Mouse (Mus musculus) megakaryocyte, embryonic 14.5 days (primary cell): ENCODE measurements around the gene Mgat1.
A peak's percentile ranks its signal among the peaks of the same experiment; 100 is the strongest.

Source experiments
- FLI1 ChIP-seq: IDR thresholded peaks from 2 replicates; pipeline ENCODE4 v1.6.1; 2012; ENCODE audit warnings: low read length, inconsistent platforms, mixed read lengths
- GATA1 ChIP-seq: IDR thresholded peaks from 3 replicates; pipeline ENCODE4 v1.6.1; 2012; ENCODE audit warnings: mixed read lengths, low read length, inconsistent platforms, borderline replicate concordance

- TF ChIP-seq GATA1 (no peak), FLI1 (peak; percentile 41; the same call in 1 of the 2 replicates)
Measured at GRCm38 (mm10) chr11:49243727-49244594, at the start of gene Mgat1.
